Mouse (Mus musculus): ENCODE results near the gene Cpne5. TPM values are rescaled to one million over a fixed set of nuclear protein-coding genes. Genes with fewer than 3 reads are reported as not detected.

Gene Cpne5
- polyA plus RNA-seq, 1 experiment from 2014 or later: 21.0 TPM

Other genes with a start within 250 kb of the Cpne5 start
- 68.7 and 71.0 TPM in 2 replicates for gene Stk38, start 230.2 kb downstream of the Cpne5 start, polyA plus RNA-seq (2015; fragmentation: Nextera tagmentation; extraction: Ambion mirVana)
- 321 and 347 TPM in 2 replicates for gene Srsf3, start 205.5 kb downstream of the Cpne5 start, polyA plus RNA-seq (2015; fragmentation: Nextera tagmentation; extraction: Ambion mirVana)
- 38.5 and 52.3 TPM in 2 replicates for gene Cdkn1a, start 147.2 kb downstream of the Cpne5 start, polyA plus RNA-seq (2015; fragmentation: Nextera tagmentation; extraction: Ambion mirVana)
- 0.18 and 0.35 TPM in 2 replicates for gene Rab44, start 124.0 kb downstream of the Cpne5 start, polyA plus RNA-seq (2015; fragmentation: Nextera tagmentation; extraction: Ambion mirVana)
- 106 and 128 TPM in 2 replicates for gene Ppil1, start 26.0 kb upstream of the Cpne5 start, polyA plus RNA-seq (2015; fragmentation: Nextera tagmentation; extraction: Ambion mirVana)
- gene BC004004, start 30.6 kb upstream of the Cpne5 start, polyA plus RNA-seq (2015; fragmentation: Nextera tagmentation; extraction: Ambion mirVana): 85.0 and 91.9 TPM in 2 replicates
- gene Pi16, start 79.5 kb upstream of the Cpne5 start, polyA plus RNA-seq (2015; fragmentation: Nextera tagmentation; extraction: Ambion mirVana): 1.9 and 2.4 TPM in 2 replicates
- 276 and 287 TPM in 2 replicates for gene Mtch1, start 109.8 kb upstream of the Cpne5 start, polyA plus RNA-seq (2015; fragmentation: Nextera tagmentation; extraction: Ambion mirVana)
- 3.4 and 3.8 TPM in 2 replicates for gene Fgd2, start 122.7 kb upstream of the Cpne5 start, polyA plus RNA-seq (2015; fragmentation: Nextera tagmentation; extraction: Ambion mirVana)

Data from heart, embryonic 13.5 days (tissue).